Mouse (Mus musculus) forebrain, embryonic 16.5 days (tissue): Measurements from ENCODE around the gene Atrnl1. TPM values are rescaled to one million over a fixed set of nuclear protein-coding genes. Genes with fewer than 3 reads are reported as not detected.

Experiments used
- ATAC-seq: fragments of 200-750 bp; cut with Nextera tagmentation; 2 replicates; pipeline ENCODE4 v1.8.0; 2017; ENCODE audit warnings: mild to moderate bottlenecking, moderate library complexity
- H3K27ac ChIP-seq: fragments of 300-500 bp; sonication (generic); 2 replicates; pipeline ENCODE4 v1.5.1; 2014; ENCODE audit warnings: low read length, control low read depth
- H3K27me3 ChIP-seq: fragments of 300-500 bp; sonication (generic); replicated peaks from 2 replicates; pipeline ENCODE4 v1.6.1; 2014; ENCODE audit warnings: low read length; ENCODE audit not compliant: control insufficient read depth, insufficient read depth
- H3K36me3 ChIP-seq: fragments of 300-500 bp; sonication (generic); 2 replicates; pipeline ENCODE4 v1.6.1; 2014; ENCODE audit not compliant: control insufficient read depth, insufficient read depth
- H3K4me1 ChIP-seq: fragments of 300-500 bp; sonication (generic); replicated peaks from 2 replicates; pipeline ENCODE4 v1.6.1; 2014; ENCODE audit warnings: low read length; ENCODE audit not compliant: control insufficient read depth, insufficient read depth
- H3K4me2 ChIP-seq: fragments of 300-500 bp; sonication (generic); 2 replicates; pipeline ENCODE4 v1.6.1; 2014; ENCODE audit warnings: mild to moderate bottlenecking, low read length, control low read depth
- H3K4me3 ChIP-seq: fragments of 300-500 bp; sonication (generic); replicated peaks from 2 replicates; pipeline ENCODE4 v1.5.1; 2014; ENCODE audit warnings: mild to moderate bottlenecking, low read length, control low read depth
- H3K9ac ChIP-seq: fragments of 300-500 bp; sonication (generic); replicated peaks from 2 replicates; pipeline ENCODE4 v1.6.1; 2014; ENCODE audit warnings: low read depth, low read length, control low read depth
- H3K9me3 ChIP-seq: fragments of 300-500 bp; sonication (generic); 2 replicates; pipeline ENCODE4 v1.6.1; 2016; ENCODE audit warnings: low read length; ENCODE audit not compliant: control insufficient read depth
- WGBS: fragments of 180-500 bp; shearing (Covaris S2); extraction: QIAGEN DNeasy Blood & Tissue Kit; methylation state at CpG from one replicate; pipeline ENCODE4 v1.1.7; 2014; 5-methylcytosine and 5-hydroxymethylcytosine counted together
- polyA plus RNA-seq: library from polyadenylated mRNA; unstranded; fragments of >200 nt; fragmentation: Nextera tagmentation; extraction: Ambion mirVana; gene quantifications from 2 replicates; pipeline ENCODE4 v1.2.1, GENCODE M21; 2015

The Atrnl1 gene
- polyA plus RNA-seq, 1 experiment from 2014 or later: 8.3 TPM

GRCm38 (mm10) chr19:57948489-57948888 lies 337.7 kb downstream of the Atrnl1 start:
- Histone ChIP-seq H3K9me3 (no peaks in the 10 kb centered on the region), H3K27ac (no peak overlapping the region), H3K9ac (no peak overlapping the region), H3K36me3 (no peaks in the 10 kb centered on the region), H3K4me3 (no peak overlapping the region), H3K27me3 (no peaks in the 10 kb centered on the region), H3K4me2 (no peak overlapping the region), H3K4me1 (no peaks in the 10 kb centered on the region)
- ATAC-seq: no peak
- 88% methylated on average over 2 of the region's 2 CpGs for WGBS

- Histone ChIP-seq H3K9me3 (no peaks in the 10 kb centered on the region), H3K9ac (no peak overlapping the region), H3K36me3 (no peaks in the 10 kb centered on the region), H3K4me2 (no peak overlapping the region), H3K27ac (no peak overlapping the region), H3K4me1 (no peaks in the 10 kb centered on the region), H3K27me3 (no peaks in the 10 kb centered on the region), H3K4me3 (no peak overlapping the region)
- ATAC-seq: no peak
- WGBS: 27% methylated on average over 13 of the region's 13 CpGs
Measured at GRCm38 (mm10) chr19:57949260-57949917, 338.6 kb downstream of the Atrnl1 start.

- H3K27ac ChIP-seq: no peak overlapping the region
- no peaks in the 10 kb centered on the region for H3K9me3 ChIP-seq
- 98% methylated on average over 3 of the region's 3 CpGs for WGBS
- H3K4me1 ChIP-seq: no peaks in the 10 kb centered on the region
- H3K9ac ChIP-seq: no peak overlapping the region
- H3K4me3 ChIP-seq: no peak overlapping the region
- H3K27me3 ChIP-seq: no peaks in the 10 kb centered on the region
- ATAC-seq: no peak
- H3K4me2 ChIP-seq: no peak overlapping the region
- no peaks in the 10 kb centered on the region for H3K36me3 ChIP-seq
Measured at GRCm38 (mm10) chr19:57954131-57954530, 343.3 kb downstream of the Atrnl1 start.

GRCm38 (mm10) chr19:57956459-57956858 lies 345.6 kb downstream of the Atrnl1 start:
- H3K4me1 ChIP-seq: no peaks in the 10 kb centered on the region
- ATAC-seq: no peak
- no peak overlapping the region for H3K4me3 ChIP-seq
- no peak overlapping the region for H3K4me2 ChIP-seq
- H3K27me3 ChIP-seq: no peaks in the 10 kb centered on the region
- H3K9ac ChIP-seq: no peak overlapping the region
- no peaks in the 10 kb centered on the region for H3K9me3 ChIP-seq
- H3K36me3 ChIP-seq: no peaks in the 10 kb centered on the region
- no peak overlapping the region for H3K27ac ChIP-seq
- WGBS: 87% methylated on average over 3 of the region's 3 CpGs

GRCm38 (mm10) chr19:57957363-57957762 lies 346.5 kb downstream of the Atrnl1 start:
- Histone ChIP-seq H3K9me3 (no peaks in the 10 kb centered on the region), H3K9ac (no peak overlapping the region), H3K27ac (no peak overlapping the region), H3K27me3 (no peaks in the 10 kb centered on the region), H3K4me2 (no peak overlapping the region), H3K36me3 (no peaks in the 10 kb centered on the region), H3K4me3 (no peak overlapping the region), H3K4me1 (peaks cover 6% of the 10 kb centered on the region; the same call in 1 of the 2 replicates)
- ATAC-seq: no peak
- WGBS: 93% methylated on average over 3 of the region's 3 CpGs

GRCm38 (mm10) chr19:57958154-57958553 lies 347.3 kb downstream of the Atrnl1 start:
- Histone ChIP-seq H3K9ac (no peak overlapping the region), H3K4me2 (no peak overlapping the region), H3K9me3 (no peaks in the 10 kb centered on the region)

GRCm38 (mm10) chr19:57958726-57959125 lies 347.9 kb downstream of the Atrnl1 start:
- Histone ChIP-seq H3K27ac (no peak overlapping the region), H3K36me3 (no peaks in the 10 kb centered on the region), H3K4me1 (peaks cover 6% of the 10 kb centered on the region; the same call in 1 of the 2 replicates), H3K9ac (no peak overlapping the region), H3K9me3 (no peaks in the 10 kb centered on the region), H3K27me3 (no peaks in the 10 kb centered on the region), H3K4me3 (no peak overlapping the region), H3K4me2 (no peak overlapping the region)
- no peak for ATAC-seq
- WGBS: 62% methylated on average over 5 of the region's 5 CpGs

More at GRCm38 (mm10) chr19:57958154-57958553, 347.3 kb downstream of the Atrnl1 start:
- Histone ChIP-seq H3K36me3 (no peaks in the 10 kb centered on the region), H3K4me3 (no peak overlapping the region), H3K27ac (no peak overlapping the region), H3K27me3 (no peaks in the 10 kb centered on the region), H3K4me1 (peaks cover 6% of the 10 kb centered on the region; the same call in 1 of the 2 replicates)
- no peak for ATAC-seq

- no peak for ATAC-seq
- WGBS: 17% methylated on average over 3 of the region's 3 CpGs
Measured at GRCm38 (mm10) chr19:57961321-57961720, 350.5 kb downstream of the Atrnl1 start.

GRCm38 (mm10) chr19:57961738-57962640 lies 351.2 kb downstream of the Atrnl1 start:
- no peak overlapping the region for H3K27ac ChIP-seq
- no peak overlapping the region for H3K4me3 ChIP-seq
- no peaks in the 10 kb centered on the region for H3K36me3 ChIP-seq
- H3K27me3 ChIP-seq: no peaks in the 10 kb centered on the region
- no peak overlapping the region for H3K4me2 ChIP-seq
- H3K9ac ChIP-seq: no peak overlapping the region
- H3K4me1 ChIP-seq: peaks cover 6% of the 10 kb centered on the region; the same call in 1 of the 2 replicates
- ATAC-seq: no peak
- WGBS: 22% methylated on average over 16 of the region's 16 CpGs
- H3K9me3 ChIP-seq: no peaks in the 10 kb centered on the region

More at GRCm38 (mm10) chr19:57961321-57961720, 350.5 kb downstream of the Atrnl1 start:
- Histone ChIP-seq H3K9ac (no peak overlapping the region), H3K4me3 (no peak overlapping the region), H3K36me3 (no peaks in the 10 kb centered on the region), H3K27me3 (no peaks in the 10 kb centered on the region), H3K4me1 (peaks cover 6% of the 10 kb centered on the region; the same call in 1 of the 2 replicates), H3K27ac (no peak overlapping the region), H3K4me2 (no peak overlapping the region), H3K9me3 (no peaks in the 10 kb centered on the region)
